Mouse (Mus musculus) cerebellum, adult 2 months (tissue): ENCODE measurements around the gene Pml.

Experiments
- CTCF ChIP-seq: fragments of 200-500 bp; IDR thresholded peaks from 2 replicates; pipeline ENCODE4 v1.5.1; 2011; ENCODE audit warnings: low read depth, mild to moderate bottlenecking, control low read depth, low read length, moderate library complexity, borderline replicate concordance; ENCODE audit not compliant: insufficient read depth
- POLR2A ChIP-seq: fragments of 200-500 bp; IDR thresholded peaks from 2 replicates; pipeline ENCODE4 v1.6.1; 2011; ENCODE audit warnings: low read length, control low read depth, borderline replicate concordance; ENCODE audit not compliant: insufficient read depth

DNA sequence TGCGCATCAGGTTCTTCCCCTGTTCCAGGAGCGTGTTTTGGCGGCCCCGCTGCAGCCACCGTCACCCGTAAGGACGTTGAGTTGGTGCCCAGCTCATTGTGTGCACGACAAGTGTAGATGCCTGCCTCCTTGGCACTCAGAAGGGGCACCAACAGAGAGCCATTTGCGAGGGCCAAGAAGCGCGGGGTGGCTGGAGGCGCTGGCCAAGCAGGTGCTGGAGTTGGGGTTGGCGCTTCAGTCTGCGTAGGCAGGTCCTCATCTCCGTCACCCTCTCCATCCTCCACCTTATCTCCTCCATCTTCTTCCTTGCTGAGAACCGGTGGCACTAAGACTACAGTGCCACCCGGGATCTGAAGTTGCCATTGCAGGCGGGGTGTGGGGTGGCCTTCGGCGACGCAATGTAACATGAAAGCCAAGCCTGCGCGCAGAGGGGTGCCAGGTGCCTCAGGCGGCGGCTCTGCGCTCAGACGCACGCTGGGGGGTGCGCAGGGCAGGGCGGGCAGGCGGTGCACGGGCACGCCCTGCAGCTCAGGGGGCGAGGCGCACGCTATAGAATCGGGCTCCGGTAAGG is 50.7 kb downstream of the Pml start:
- TF ChIP-seq POLR2A = no peak
- no peak for TF ChIP-seq CTCF
